Mouse (Mus musculus): ENCODE results near the gene Epo. TPM values are rescaled to one million over a fixed set of nuclear protein-coding genes. Genes with fewer than 3 reads are reported as not detected.

The Epo gene
- total and polyA plus RNA-seq, 2 experiments from 2014 or later: not detected

DNA sequence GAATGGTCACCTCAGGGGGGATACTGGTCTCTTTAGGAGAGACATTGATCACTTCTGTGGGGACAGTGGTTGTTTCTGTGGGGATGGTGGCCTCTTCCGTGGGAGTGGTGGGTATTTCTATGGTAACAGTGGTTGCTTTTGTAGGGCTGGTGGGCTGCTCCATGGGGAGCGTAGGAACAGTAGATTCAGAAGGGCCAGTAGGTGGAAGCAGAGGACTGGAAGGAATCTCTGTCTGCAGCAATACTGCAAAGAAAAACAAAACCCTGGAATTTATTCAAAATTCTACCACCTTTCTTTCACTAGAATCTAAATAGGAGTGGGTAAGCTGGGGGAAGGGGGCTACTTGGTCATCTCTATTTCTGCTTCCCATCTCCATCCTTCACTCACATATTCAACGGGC, 68.0 kb downstream of the Epo start:
- no peak overlapping the region for H3K4me2 ChIP-seq (ENCODE audit: low read depth)
- WGBS: 45% methylated on average over 3 of the region's 3 CpGs
- no peaks in the 10 kb centered on the region for H3K36me3 ChIP-seq (ENCODE audit: insufficient read depth)
- no peak overlapping the region for H3K27ac ChIP-seq (ENCODE audit: low read depth, low read length)
- no peaks in the 10 kb centered on the region for H3K9me3 ChIP-seq (ENCODE audit: low read length)
- DNase-seq (peak; percentile 47), ATAC-seq (peak; percentile 51; the same call in 1 of the 2 replicates)
- no peaks in the 10 kb centered on the region for H3K4me1 ChIP-seq (ENCODE audit: insufficient read depth)
- H3K9ac ChIP-seq: no peak overlapping the region
- H3K4me3 ChIP-seq (ENCODE audit: low read depth, low read length): no peak overlapping the region
- TF ChIP-seq CTCF (IDR thresholded peaks at IDR 0.05; ENCODE audit: low read depth): peak; percentile 62
- no peaks in the 10 kb centered on the region for H3K27me3 ChIP-seq (ENCODE audit: insufficient read depth, low read length)

DNA sequence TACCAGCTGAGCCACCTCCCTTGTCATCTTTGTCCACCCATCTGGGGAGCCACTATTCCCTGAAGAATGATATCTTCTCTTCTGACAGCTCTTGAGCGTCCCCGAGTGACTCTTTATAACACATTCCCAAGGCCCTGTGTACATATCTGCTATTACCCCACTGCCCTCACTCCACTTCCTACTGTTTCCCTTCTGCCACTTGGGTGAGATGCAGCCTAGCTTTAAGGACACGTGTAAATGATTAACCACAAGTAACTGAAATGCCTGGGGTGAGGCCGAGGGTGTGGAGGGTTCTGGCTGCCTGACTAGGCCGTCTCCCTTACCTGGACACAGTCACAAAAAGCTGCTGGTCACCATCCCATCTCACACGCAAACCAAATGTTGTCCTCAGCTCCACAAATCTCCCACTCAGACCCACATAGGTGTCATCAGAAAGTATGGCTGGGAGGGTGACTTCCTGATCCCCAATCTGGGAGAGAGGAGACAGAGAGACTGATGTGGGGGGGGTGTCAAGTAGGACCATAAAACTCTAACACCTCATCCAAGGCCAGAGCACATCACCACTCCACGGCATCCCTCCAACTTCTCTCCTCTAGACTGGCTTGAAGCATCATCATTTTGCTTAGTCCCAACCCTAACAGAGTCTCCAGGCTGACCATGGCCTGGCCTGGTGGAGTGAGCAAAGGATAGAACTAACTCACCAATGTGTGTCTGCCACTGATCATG, 77.0 kb downstream of the Epo start:
- no peak overlapping the region for H3K4me3 ChIP-seq (ENCODE audit: low read depth, low read length)
- H3K9ac ChIP-seq: no peak overlapping the region
- H3K9me3 ChIP-seq (ENCODE audit: low read length): no peaks in the 10 kb centered on the region
- no peaks in the 10 kb centered on the region; the same call in 1 of the 2 replicates for H3K27me3 ChIP-seq (ENCODE audit: insufficient read depth, low read length)
- no peaks in the 10 kb centered on the region for H3K4me1 ChIP-seq (ENCODE audit: insufficient read depth)
- no peak overlapping the region for H3K27ac ChIP-seq (ENCODE audit: low read depth, low read length)
- no peak overlapping the region for H3K4me2 ChIP-seq (ENCODE audit: low read depth)
- DNase-seq (no peak), ATAC-seq (no peak)
- 78% methylated on average over 7 of the region's 7 CpGs for whole genome bisulfite sequencing
- no peak for TF ChIP-seq CTCF (IDR thresholded peaks at IDR 0.05; ENCODE audit: low read depth)
- H3K36me3 ChIP-seq (ENCODE audit: insufficient read depth): no peaks in the 10 kb centered on the region

DNA sequence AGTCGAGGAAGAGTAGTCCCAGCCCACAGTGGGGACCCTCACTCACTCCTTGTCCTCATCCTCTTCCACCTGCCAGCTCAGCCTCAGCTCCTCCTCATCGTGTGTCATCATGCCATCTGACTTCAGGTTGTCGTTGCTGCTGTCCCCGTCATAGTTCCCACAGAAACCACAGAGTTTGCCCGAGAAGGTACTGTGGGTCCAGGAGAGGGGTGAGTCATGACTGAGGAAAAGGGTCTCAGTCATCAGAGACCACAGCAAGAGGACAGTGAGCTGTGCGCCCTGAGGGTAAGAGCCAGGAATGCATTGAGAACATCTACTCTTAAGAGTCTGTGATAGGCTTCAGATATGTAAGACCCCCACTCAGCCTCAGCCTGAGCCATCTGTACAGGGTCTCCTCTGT, 77.8 kb downstream of the Epo start:
- Histone ChIP-seq H3K27me3 (ENCODE audit: insufficient read depth, low read length) (no peaks in the 10 kb centered on the region; the same call in 1 of the 2 replicates), H3K9ac (no peak overlapping the region), H3K4me1 (ENCODE audit: insufficient read depth) (no peaks in the 10 kb centered on the region), H3K9me3 (ENCODE audit: low read length) (no peaks in the 10 kb centered on the region), H3K27ac (ENCODE audit: low read depth, low read length) (no peak overlapping the region), H3K4me2 (ENCODE audit: low read depth) (no peak overlapping the region), H3K4me3 (ENCODE audit: low read depth, low read length) (no peak overlapping the region), H3K36me3 (ENCODE audit: insufficient read depth) (no peaks in the 10 kb centered on the region)
- no peak for ATAC-seq
- no peak for DNase-seq
- WGBS: 83% methylated on average over 6 of the region's 6 CpGs
- no peak for TF ChIP-seq CTCF (IDR thresholded peaks at IDR 0.05; ENCODE audit: low read depth)

DNA sequence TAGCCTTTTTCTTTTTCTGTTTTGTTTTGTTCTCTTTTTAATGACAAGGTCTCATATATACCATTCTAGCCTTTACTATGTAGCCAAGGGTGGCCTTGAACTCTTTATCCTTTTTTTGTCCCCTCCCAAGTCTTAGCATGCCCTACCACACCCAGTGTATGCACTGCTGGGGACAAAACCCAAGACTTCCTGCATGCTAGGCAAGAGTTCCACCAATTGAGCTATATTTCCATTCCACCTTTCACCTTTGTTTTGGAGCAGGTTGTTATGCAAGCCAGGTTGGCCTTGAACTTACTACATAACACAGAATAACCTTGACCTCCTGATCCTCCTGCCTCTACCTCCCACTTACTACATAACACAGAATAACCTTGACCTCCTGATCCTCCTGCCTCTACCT, 87.5 kb downstream of the Epo start:
- ATAC-seq (no peak), DNase-seq (no peak)
- H3K27ac ChIP-seq (ENCODE audit: low read depth, low read length): no peak overlapping the region
- no peaks in the 10 kb centered on the region for H3K36me3 ChIP-seq (ENCODE audit: insufficient read depth)
- H3K9ac ChIP-seq: no peak overlapping the region
- H3K27me3 ChIP-seq (ENCODE audit: insufficient read depth, low read length): no peaks in the 10 kb centered on the region
- H3K4me1 ChIP-seq (ENCODE audit: insufficient read depth): no peaks in the 10 kb centered on the region
- no peaks in the 10 kb centered on the region for H3K9me3 ChIP-seq (ENCODE audit: low read length)
- H3K4me2 ChIP-seq (ENCODE audit: low read depth): no peak overlapping the region
- TF ChIP-seq CTCF (IDR thresholded peaks at IDR 0.05; ENCODE audit: low read depth): no peak
- no peak overlapping the region for H3K4me3 ChIP-seq (ENCODE audit: low read depth, low read length)

DNA sequence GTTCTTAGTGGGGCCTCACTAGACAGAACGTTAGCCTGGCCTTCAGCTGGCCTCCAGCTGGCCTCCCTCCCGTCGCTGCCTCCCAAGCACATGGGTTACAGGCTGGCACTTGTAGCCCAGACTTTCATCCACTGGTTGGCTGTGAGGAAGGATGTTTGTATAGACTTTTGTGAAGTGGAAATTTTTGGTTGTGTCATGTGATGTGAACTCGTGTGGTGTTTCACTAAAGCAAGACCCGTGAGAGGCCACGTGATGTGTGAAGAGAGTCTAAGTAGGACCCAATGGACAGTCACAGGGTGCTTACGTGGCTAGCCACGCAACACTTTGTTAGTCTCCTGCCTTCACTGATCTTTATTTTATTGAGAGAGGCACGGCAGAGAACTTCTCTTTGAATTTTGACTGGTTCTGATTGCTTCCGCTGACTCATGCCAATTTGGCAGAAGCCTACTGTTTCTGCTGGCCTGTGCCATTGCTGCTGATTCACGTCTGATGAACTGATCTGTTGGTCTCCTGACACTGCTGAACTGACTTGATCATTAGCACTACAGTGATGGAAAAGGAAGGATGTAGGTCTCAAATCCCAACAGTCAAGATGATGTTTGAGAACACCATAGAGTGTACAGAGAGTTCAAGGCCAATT, 92.7 kb downstream of the Epo start:
- ATAC-seq: no peak
- Histone ChIP-seq H3K27ac (ENCODE audit: low read depth, low read length) (no peak overlapping the region), H3K9me3 (ENCODE audit: low read length) (no peaks in the 10 kb centered on the region), H3K36me3 (ENCODE audit: insufficient read depth) (no peaks in the 10 kb centered on the region), H3K4me3 (ENCODE audit: low read depth, low read length) (no peak overlapping the region), H3K9ac (no peak overlapping the region), H3K4me1 (ENCODE audit: insufficient read depth) (no peaks in the 10 kb centered on the region), H3K27me3 (ENCODE audit: insufficient read depth, low read length) (no peaks in the 10 kb centered on the region), H3K4me2 (ENCODE audit: low read depth) (no peak overlapping the region)
- 68% methylated on average over 11 of the region's 11 CpGs for WGBS
- DNase-seq: no peak
- no peak for TF ChIP-seq CTCF (IDR thresholded peaks at IDR 0.05; ENCODE audit: low read depth)

DNA sequence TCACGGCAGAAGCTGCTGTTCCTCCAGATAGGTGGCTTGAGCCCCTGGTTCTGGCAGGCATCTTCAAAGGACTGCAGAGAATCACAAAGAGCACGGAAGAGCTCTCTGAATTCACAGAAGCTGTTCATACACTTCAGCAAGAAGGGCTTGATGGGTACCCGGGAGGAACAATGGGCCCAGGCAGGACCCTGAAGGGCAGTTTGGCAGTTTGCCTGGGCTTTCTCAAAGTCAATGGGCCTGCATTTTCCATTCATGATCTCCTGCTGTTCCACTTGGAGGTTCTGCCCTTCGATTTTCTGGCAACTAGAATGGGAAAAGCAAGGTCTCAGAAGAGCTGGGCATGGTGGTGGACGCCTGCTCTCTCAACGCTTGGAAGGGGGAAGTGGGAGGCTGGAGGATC, 99.2 kb downstream of the Epo start:
- no peak overlapping the region for H3K4me2 ChIP-seq (ENCODE audit: low read depth)
- 11% methylated on average over 6 of the region's 6 CpGs for WGBS
- no peak for TF ChIP-seq CTCF (IDR thresholded peaks at IDR 0.05; ENCODE audit: low read depth)
- DNase-seq (peak; percentile 47), ATAC-seq (peak; percentile 45; the same call in 1 of the 2 replicates)
- H3K27me3 ChIP-seq (ENCODE audit: insufficient read depth, low read length): no peaks in the 10 kb centered on the region
- no peak overlapping the region for H3K4me3 ChIP-seq (ENCODE audit: low read depth, low read length)
- H3K36me3 ChIP-seq (ENCODE audit: insufficient read depth): no peaks in the 10 kb centered on the region
- H3K4me1 ChIP-seq (ENCODE audit: insufficient read depth): no peaks in the 10 kb centered on the region
- no peak overlapping the region for H3K27ac ChIP-seq (ENCODE audit: low read depth, low read length)
- no peaks in the 10 kb centered on the region for H3K9me3 ChIP-seq (ENCODE audit: low read length)
- no peak overlapping the region for H3K9ac ChIP-seq

Small RNA genes lying within 50 kb of the gene (microRNA-seq; reads per million reads assigned to microRNA genes)
- gene Mir6418: 2.7 to 3.4 reads per million in 2 experiments

Other genes starting within 250 kb of the Epo start
- gene Ache, start 245.7 kb downstream of the Epo start, total RNA-seq (2014; rRNA removed): 48.4 and 73.2 TPM in 2 replicates
- 44.3 and 69.1 TPM in 2 replicates for gene Ache, start 245.7 kb downstream of the Epo start, polyA plus RNA-seq (2015; fragmentation: Nextera tagmentation; extraction: Ambion mirVana)
- gene Ufsp1, start 238.6 kb downstream of the Epo start, total RNA-seq (2014; rRNA removed): 15.2 and 16.2 TPM in 2 replicates
- 15.8 and 23.4 TPM in 2 replicates for gene Ufsp1, start 238.6 kb downstream of the Epo start, polyA plus RNA-seq (2015; fragmentation: Nextera tagmentation; extraction: Ambion mirVana)
- 136 and 153 TPM in 2 replicates for gene Srrt, start 225.6 kb downstream of the Epo start, total RNA-seq (2014; rRNA removed)
- gene Srrt, start 225.6 kb downstream of the Epo start, polyA plus RNA-seq (2015; fragmentation: Nextera tagmentation; extraction: Ambion mirVana): 52.3 and 55.6 TPM in 2 replicates
- gene Trip6, start 218.8 kb downstream of the Epo start, total RNA-seq (2014; rRNA removed): 10.8 and 11.4 TPM in 2 replicates
- 9.9 and 11.6 TPM in 2 replicates for gene Trip6, start 218.8 kb downstream of the Epo start, polyA plus RNA-seq (2015; fragmentation: Nextera tagmentation; extraction: Ambion mirVana)
- gene Slc12a9, start 199.6 kb downstream of the Epo start, total RNA-seq (2014; rRNA removed): 19.3 and 21.8 TPM in 2 replicates
- gene Slc12a9, start 199.6 kb downstream of the Epo start, polyA plus RNA-seq (2015; fragmentation: Nextera tagmentation; extraction: Ambion mirVana): 12.5 and 18.4 TPM in 2 replicates
- gene Ephb4, start 183.1 kb downstream of the Epo start, total RNA-seq (2014; rRNA removed): 8.9 and 12.7 TPM in 2 replicates
- 3.5 and 4.9 TPM in 2 replicates for gene Ephb4, start 183.1 kb downstream of the Epo start, polyA plus RNA-seq (2015; fragmentation: Nextera tagmentation; extraction: Ambion mirVana)
- 0.31 and 0.62 TPM in 2 replicates for gene Zan, start 56.2 kb downstream of the Epo start, total RNA-seq (2014; rRNA removed)
- 0.08 and 0.14 TPM in 2 replicates for gene Zan, start 56.2 kb downstream of the Epo start, polyA plus RNA-seq (2015; fragmentation: Nextera tagmentation; extraction: Ambion mirVana)
- gene Pop7, start 30.7 kb downstream of the Epo start, total RNA-seq (2014; rRNA removed): 79.1 and 80.6 TPM in 2 replicates
- 99.2 and 110 TPM in 2 replicates for gene Pop7, start 30.7 kb downstream of the Epo start, polyA plus RNA-seq (2015; fragmentation: Nextera tagmentation; extraction: Ambion mirVana)
- 21.1 and 25.2 TPM in 2 replicates for gene Gigyf1, start 14.7 kb downstream of the Epo start, total RNA-seq (2014; rRNA removed)
- gene Gigyf1, start 14.7 kb downstream of the Epo start, polyA plus RNA-seq (2015; fragmentation: Nextera tagmentation; extraction: Ambion mirVana): 6.1 and 10.6 TPM in 2 replicates
- 1,237 and 1,339 TPM in 2 replicates for gene Gnb2, start 268 bp upstream of the Epo start, total RNA-seq (2014; rRNA removed)
- gene Gnb2, start 268 bp upstream of the Epo start, polyA plus RNA-seq (2015; fragmentation: Nextera tagmentation; extraction: Ambion mirVana): 766 and 769 TPM in 2 replicates
- 234 and 254 TPM in 2 replicates for gene Actl6b, start 20.3 kb upstream of the Epo start, total RNA-seq (2014; rRNA removed)
- 256 and 281 TPM in 2 replicates for gene Actl6b, start 20.3 kb upstream of the Epo start, polyA plus RNA-seq (2015; fragmentation: Nextera tagmentation; extraction: Ambion mirVana)
- 12.6 and 16.3 TPM in 2 replicates for gene Tfr2, start 36.6 kb upstream of the Epo start, total RNA-seq (2014; rRNA removed)
- 9.4 and 11.7 TPM in 2 replicates for gene Tfr2, start 36.6 kb upstream of the Epo start, polyA plus RNA-seq (2015; fragmentation: Nextera tagmentation; extraction: Ambion mirVana)
- 4.9 and 5.8 TPM in 2 replicates for gene Mospd3, start 67.8 kb upstream of the Epo start, total RNA-seq (2014; rRNA removed)
- gene Mospd3, start 67.8 kb upstream of the Epo start, polyA plus RNA-seq (2015; fragmentation: Nextera tagmentation; extraction: Ambion mirVana): 61.5 and 67.9 TPM in 2 replicates
- gene Pcolce, start 80.5 kb upstream of the Epo start, total RNA-seq (2014; rRNA removed): 13.1 and 22.5 TPM in 2 replicates
- gene Pcolce, start 80.5 kb upstream of the Epo start, polyA plus RNA-seq (2015; fragmentation: Nextera tagmentation; extraction: Ambion mirVana): 18.1 and 20.3 TPM in 2 replicates
- 0.23 and 0.24 TPM in 2 replicates for gene Fbxo24, start 95.8 kb upstream of the Epo start, total RNA-seq (2014; rRNA removed)
- 0.09 and 0.10 TPM in 2 replicates for gene Fbxo24, start 95.8 kb upstream of the Epo start, polyA plus RNA-seq (2015; fragmentation: Nextera tagmentation; extraction: Ambion mirVana)
- 3.3 and 5.6 TPM in 2 replicates for gene Lrch4, start 95.9 kb upstream of the Epo start, total RNA-seq (2014; rRNA removed)
- gene Lrch4, start 95.9 kb upstream of the Epo start, polyA plus RNA-seq (2015; fragmentation: Nextera tagmentation; extraction: Ambion mirVana): 11.3 and 12.8 TPM in 2 replicates
- gene Gm20605, start 95.9 kb upstream of the Epo start, total RNA-seq (2014; rRNA removed): 3.6 and 6.1 TPM in 2 replicates
- 1.9 and 2.4 TPM in 2 replicates for gene Gm20605, start 95.9 kb upstream of the Epo start, polyA plus RNA-seq (2015; fragmentation: Nextera tagmentation; extraction: Ambion mirVana)
- gene Sap25, start 108.1 kb upstream of the Epo start, total RNA-seq (2014; rRNA removed): 4.4 and 4.6 TPM in 2 replicates
- 1.8 TPM in 2 replicates for gene Sap25, start 108.1 kb upstream of the Epo start, polyA plus RNA-seq (2015; fragmentation: Nextera tagmentation; extraction: Ambion mirVana)
- gene Irs3, start 112.5 kb upstream of the Epo start, total RNA-seq (2014; rRNA removed): 0.31 and 0.76 TPM in 2 replicates
- 0.08 and 0.29 TPM in 2 replicates for gene Irs3, start 112.5 kb upstream of the Epo start, polyA plus RNA-seq (2015; fragmentation: Nextera tagmentation; extraction: Ambion mirVana)
- 18.7 and 22.1 TPM in 2 replicates for gene Agfg2, start 151.5 kb upstream of the Epo start, total RNA-seq (2014; rRNA removed)
- 12.6 and 15.0 TPM in 2 replicates for gene Agfg2, start 151.5 kb upstream of the Epo start, polyA plus RNA-seq (2015; fragmentation: Nextera tagmentation; extraction: Ambion mirVana)
- gene Nyap1, start 208.4 kb upstream of the Epo start, total RNA-seq (2014; rRNA removed): 251 and 252 TPM in 2 replicates
- gene Nyap1, start 208.4 kb upstream of the Epo start, polyA plus RNA-seq (2015; fragmentation: Nextera tagmentation; extraction: Ambion mirVana): 42.0 and 48.9 TPM in 2 replicates
- 120 and 135 TPM in 2 replicates for gene Tsc22d4, start 212.5 kb upstream of the Epo start, total RNA-seq (2014; rRNA removed)
- gene Tsc22d4, start 212.5 kb upstream of the Epo start, polyA plus RNA-seq (2015; fragmentation: Nextera tagmentation; extraction: Ambion mirVana): 112 and 134 TPM in 2 replicates
- 28.8 and 47.4 TPM in 2 replicates for gene Ppp1r35, start 245.6 kb upstream of the Epo start, total RNA-seq (2014; rRNA removed)
- 39.1 and 41.8 TPM in 2 replicates for gene Ppp1r35, start 245.6 kb upstream of the Epo start, polyA plus RNA-seq (2015; fragmentation: Nextera tagmentation; extraction: Ambion mirVana)